Mouse (Mus musculus): ENCODE data around the gene Hist1h2bf. TPM values are rescaled to one million over a fixed set of nuclear protein-coding genes. Genes with fewer than 3 reads are reported as not detected.
"Not testable (repeated sequence)": the region's sequence is repeated elsewhere in the genome, so short reads cannot be mapped to it uniquely, and the experiment has no call there.

Gene Hist1h2bf
- polyA plus RNA-seq, 1 experiment: 2.7 TPM

DNA sequence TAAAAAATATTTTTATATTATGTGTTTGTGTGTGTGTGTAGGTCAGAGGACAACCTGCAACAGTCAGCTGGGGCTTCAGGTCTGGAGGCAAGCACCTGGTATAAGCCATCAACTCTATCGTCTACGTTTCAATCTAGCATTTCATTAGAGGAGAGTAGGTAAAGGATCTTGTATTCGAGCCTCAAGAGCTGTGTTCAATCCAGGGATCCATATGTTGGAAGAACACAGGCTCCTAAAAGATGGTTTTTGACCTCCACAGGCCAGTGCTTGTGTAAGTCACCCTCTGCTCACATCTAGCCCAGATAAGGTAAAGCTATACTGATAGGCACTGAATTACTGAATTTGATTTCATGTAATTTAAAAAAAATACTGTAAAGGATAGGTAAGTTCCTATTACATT, 17.1 kb downstream of the Hist1h2bf start:
- DNase-seq: no peak
- Histone ChIP-seq H3K4me3 (replicated peaks; ENCODE audit: extremely low read depth, low read depth, low read length) (no peak overlapping the region), H3K4me1 (ENCODE audit: control insufficient read depth, insufficient read depth, low read length) (peaks cover 5% of the 10 kb centered on the region)
- TF ChIP-seq POLR2A (IDR thresholded peaks at IDR 0.05; ENCODE audit: borderline replicate concordance, extremely low read depth, low read depth, low read length) (no peak), CTCF (IDR thresholded peaks at IDR 0.05; ENCODE audit: insufficient read depth, low read length) (no peak)
- 64% methylated on average over 3 of the region's 3 CpGs for WGBS

DNA sequence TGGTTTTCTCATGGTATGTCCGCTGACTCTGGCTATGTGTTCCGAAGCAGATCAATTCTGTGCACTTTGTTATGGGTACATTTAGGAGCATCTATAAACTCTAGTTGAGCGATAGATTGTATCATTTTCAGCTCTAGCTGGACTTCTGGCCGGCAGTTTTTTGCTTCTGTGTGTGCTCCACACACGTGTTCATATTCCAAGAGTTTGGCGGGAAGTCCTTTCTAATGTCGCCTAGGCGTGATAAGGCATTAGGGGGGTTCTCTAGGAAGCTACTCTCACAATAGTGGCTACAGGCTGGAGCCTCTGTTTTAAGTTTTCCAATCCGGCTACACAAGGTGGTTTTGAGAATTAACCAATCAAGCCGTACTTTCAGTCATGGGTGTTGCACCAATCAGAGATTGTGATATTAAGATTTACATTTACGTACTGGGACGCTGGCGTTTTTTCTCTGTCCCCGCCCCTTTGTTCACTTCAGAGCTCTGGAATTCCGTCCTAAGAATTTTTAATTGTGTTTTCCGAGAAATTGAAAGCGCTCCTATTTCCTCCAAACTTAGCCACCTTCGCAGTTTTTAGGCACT, 18.1 kb downstream of the Hist1h2bf start:
- peak; percentile 30; the same call in 1 of the 2 replicates for TF ChIP-seq POLR2A (IDR thresholded peaks at IDR 0.05; ENCODE audit: borderline replicate concordance, extremely low read depth, low read depth, low read length)
- no peak for TF ChIP-seq CTCF (IDR thresholded peaks at IDR 0.05; ENCODE audit: insufficient read depth, low read length)
- peaks cover 5% of the 10 kb centered on the region for H3K4me1 ChIP-seq (ENCODE audit: control insufficient read depth, insufficient read depth, low read length)
- peak overlapping the region; percentile 73 for H3K4me3 ChIP-seq (replicated peaks; ENCODE audit: extremely low read depth, low read depth, low read length)
- DNase-seq: peak; percentile 59
- under 1% methylated on average over 18 of the region's 18 CpGs for WGBS

DNA sequence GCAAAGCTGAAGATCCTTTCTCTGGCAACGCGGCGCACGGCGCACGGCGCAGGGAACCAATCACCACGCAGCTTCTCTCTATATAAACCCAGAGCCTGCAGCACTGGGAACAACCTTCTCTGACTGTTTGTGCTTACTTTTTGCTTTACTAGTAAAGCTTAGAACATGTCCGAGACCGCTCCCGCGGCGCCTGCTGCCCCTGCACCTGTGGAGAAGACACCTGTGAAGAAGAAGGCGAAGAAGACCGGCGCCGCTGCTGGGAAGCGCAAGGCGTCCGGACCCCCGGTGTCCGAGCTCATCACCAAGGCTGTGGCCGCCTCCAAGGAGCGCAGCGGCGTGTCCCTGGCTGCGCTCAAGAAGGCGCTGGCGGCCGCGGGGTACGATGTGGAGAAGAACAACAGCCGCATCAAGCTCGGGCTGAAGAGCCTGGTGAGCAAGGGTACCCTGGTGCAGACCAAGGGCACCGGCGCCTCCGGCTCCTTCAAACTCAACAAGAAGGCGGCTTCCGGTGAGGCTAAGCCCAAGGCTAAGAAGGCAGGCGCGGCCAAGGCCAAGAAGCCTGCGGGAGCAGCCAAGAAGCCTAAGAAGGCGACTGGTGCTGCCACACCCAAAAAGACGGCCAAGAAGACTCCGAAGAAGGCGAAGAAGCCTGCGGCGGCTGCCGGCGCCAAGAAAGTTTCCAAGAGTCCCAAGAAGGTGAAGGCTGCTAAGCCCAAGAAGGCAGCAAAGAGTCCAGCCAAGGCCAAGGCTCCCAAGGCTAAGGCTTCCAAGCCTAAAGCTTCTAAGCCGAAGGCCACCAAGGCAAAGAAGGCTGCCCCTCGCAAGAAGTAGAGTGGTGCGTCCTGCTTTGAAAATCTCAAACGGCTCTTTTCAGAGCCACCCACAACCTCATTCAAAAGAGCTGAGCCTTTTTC, 18.8 kb downstream of the Hist1h2bf start:
- WGBS: under 1% methylated on average over 54 of the region's 54 CpGs
- peak; percentile 67 for DNase-seq
- Histone ChIP-seq H3K4me3 (replicated peaks; ENCODE audit: extremely low read depth, low read depth, low read length) (peak overlapping the region; percentile 87), H3K4me1 (ENCODE audit: control insufficient read depth, insufficient read depth, low read length) (peaks cover 5% of the 10 kb centered on the region)
- peak; percentile 81 for TF ChIP-seq POLR2A (IDR thresholded peaks at IDR 0.05; ENCODE audit: borderline replicate concordance, extremely low read depth, low read depth, low read length)
- no peak for TF ChIP-seq CTCF (IDR thresholded peaks at IDR 0.05; ENCODE audit: insufficient read depth, low read length)

DNA sequence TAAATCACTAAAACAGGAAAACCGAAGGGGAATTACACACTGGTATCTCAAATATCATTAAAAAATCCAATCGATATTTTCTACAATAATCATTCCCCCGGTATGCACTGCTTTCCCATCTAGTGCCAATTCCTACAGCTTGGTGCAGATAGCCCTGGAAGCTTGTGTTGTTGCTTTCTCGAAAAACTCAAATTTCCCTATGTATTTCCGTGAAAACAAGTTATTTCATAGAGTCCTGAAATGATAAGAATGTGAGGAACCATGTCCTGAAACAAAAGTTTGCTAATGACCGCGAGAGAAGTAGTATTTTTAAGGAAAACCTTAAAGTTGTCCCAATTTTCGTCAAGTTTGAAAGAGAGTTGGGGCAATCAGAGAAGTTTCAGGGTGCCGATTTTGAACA, 19.6 kb downstream of the Hist1h2bf start:
- 19% methylated on average over 9 of the region's 9 CpGs for WGBS
- Histone ChIP-seq H3K4me3 (replicated peaks; ENCODE audit: extremely low read depth, low read depth, low read length) (peak overlapping the region; percentile 46), H3K4me1 (ENCODE audit: control insufficient read depth, insufficient read depth, low read length) (peaks cover 5% of the 10 kb centered on the region)
- DNase-seq: no peak
- TF ChIP-seq CTCF (IDR thresholded peaks at IDR 0.05; ENCODE audit: insufficient read depth, low read length): no peak

DNA sequence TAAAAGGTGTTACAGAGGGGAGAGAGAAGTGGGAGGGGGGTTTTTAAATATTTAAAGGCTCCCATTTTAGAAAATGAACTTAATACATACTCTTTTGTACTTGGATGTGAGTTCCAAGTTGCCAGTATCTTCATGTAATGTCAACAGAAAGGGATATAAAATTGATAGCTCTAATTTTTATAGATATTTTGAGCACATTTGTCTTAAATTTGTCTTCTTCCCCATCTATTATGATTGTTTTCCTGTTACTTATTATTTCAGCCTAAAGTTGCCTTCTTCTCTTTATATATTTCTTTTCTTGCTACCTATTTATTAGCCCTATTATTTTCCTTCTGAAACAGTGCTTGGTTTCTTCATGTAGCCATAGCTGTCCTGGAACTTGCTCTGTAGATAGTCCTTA, 21.0 kb downstream of the Hist1h2bf start, which contains the start of gene Hist1h1d:
Gene Hist1h1d, plus strand, starts transcription at position 301 of the 400 bp plus-strand sequence.
- TF ChIP-seq POLR2A (IDR thresholded peaks at IDR 0.05; ENCODE audit: borderline replicate concordance, extremely low read depth, low read depth, low read length): no peak
- no peak for TF ChIP-seq CTCF (IDR thresholded peaks at IDR 0.05; ENCODE audit: insufficient read depth, low read length)
- Histone ChIP-seq H3K4me3 (replicated peaks; ENCODE audit: extremely low read depth, low read depth, low read length) (peak within 1 kb of the TSS; percentile 16), H3K4me1 (ENCODE audit: control insufficient read depth, insufficient read depth, low read length) (peaks cover 5% of the 10 kb centered on the region)
- DNase-seq: no peak

DNA sequence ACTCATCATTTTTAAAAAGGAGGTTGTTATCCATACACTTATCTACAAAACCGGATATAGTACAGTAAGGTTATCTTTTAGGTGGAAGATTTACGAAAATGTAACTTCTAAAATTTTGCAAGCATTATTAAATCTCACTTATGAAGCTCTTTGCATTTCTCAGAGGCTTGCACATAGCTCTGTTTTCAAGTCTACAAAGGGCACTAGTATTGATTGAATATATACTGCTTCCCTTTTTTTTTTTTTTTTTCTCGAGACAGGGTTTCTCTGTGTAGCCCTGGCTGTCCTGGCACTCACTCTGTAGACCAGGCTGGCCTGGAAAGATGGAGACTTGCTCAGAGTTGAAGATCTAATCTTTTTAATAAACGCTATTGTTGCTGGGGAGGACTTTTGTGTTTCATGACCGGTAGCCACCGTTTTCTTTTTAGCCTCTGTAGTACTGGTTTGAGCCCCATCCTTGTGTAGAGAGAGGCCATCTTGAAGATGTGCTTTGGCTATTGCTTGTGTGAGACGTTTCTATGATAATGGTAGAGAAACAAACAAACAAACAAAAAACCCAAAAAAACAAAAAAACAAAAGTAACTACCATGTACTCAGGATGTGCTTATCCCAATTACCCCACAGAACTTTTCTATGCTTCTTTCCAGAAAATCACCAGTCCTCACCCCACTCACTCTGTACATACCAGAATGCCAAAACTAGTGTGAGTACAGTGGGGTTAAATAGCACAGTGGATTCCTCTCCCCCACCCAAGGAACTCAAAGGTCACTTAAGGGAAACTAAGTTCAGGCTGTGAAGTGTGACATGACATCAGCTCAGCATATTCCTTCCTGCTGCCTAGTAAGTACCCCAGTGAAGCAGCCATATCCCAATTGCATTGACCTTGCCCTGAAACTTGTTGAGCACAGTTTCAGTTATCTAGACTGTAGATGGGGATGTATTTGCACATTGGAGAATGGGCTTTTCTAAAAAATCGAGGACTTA, 21.8 kb downstream of the Hist1h2bf start:
- 38% methylated on average over 8 of the region's 8 CpGs for WGBS
- Histone ChIP-seq H3K4me3 (replicated peaks; ENCODE audit: extremely low read depth, low read depth, low read length) (no peak overlapping the region), H3K4me1 (ENCODE audit: control insufficient read depth, insufficient read depth, low read length) (peaks cover 5% of the 10 kb centered on the region)
- DNase-seq: no peak
- no peak for TF ChIP-seq CTCF (IDR thresholded peaks at IDR 0.05; ENCODE audit: insufficient read depth, low read length)
- no peak for TF ChIP-seq POLR2A (IDR thresholded peaks at IDR 0.05; ENCODE audit: borderline replicate concordance, extremely low read depth, low read depth, low read length)

DNA sequence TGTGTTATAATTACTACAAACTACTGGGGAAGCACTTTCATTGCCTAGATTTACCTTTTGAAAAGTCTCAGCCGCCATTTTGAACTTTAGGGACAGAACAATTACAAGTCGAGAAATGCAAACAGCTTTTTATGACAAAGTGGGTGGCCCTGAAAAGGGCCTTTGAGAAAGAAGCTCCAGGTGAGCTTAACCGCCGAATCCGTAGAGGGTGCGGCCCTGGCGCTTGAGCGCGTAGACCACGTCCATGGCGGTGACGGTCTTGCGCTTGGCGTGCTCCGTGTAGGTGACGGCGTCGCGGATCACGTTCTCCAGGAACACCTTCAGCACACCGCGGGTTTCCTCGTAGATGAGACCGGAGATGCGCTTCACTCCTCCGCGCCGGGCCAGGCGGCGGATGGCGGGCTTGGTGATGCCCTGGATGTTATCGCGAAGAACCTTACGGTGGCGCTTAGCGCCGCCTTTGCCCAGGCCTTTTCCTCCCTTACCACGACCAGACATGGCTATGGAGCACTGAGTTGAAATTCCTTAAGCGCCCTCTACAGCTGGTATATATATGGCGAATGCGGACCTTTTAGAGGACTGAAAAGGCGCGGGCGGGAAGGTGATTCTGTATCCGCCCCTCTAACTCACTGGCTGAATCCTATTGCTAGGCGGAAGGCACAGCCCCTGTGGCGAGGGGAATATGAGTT, 22.7 kb downstream of the Hist1h2bf start, which contains the start of gene Hist1h4f:
Gene Hist1h4f, minus strand, starts transcription at position 503 of the 689 bp plus-strand sequence.
- under 1% methylated on average over 47 of the region's 47 CpGs for WGBS
- peak; percentile 81; the same call in 1 of the 2 replicates for TF ChIP-seq POLR2A (IDR thresholded peaks at IDR 0.05; ENCODE audit: borderline replicate concordance, extremely low read depth, low read depth, low read length)
- TF ChIP-seq CTCF (IDR thresholded peaks at IDR 0.05; ENCODE audit: insufficient read depth, low read length): 0 out of 2 replicates have a peak, but pooled peaks have one; percentile 12
- peak within 1 kb of the TSS; percentile 61 for H3K4me3 ChIP-seq (replicated peaks; ENCODE audit: extremely low read depth, low read depth, low read length)
- not testable (repeated sequence) for H3K4me1 ChIP-seq (ENCODE audit: control insufficient read depth, insufficient read depth, low read length)
- DNase-seq: peak; percentile 74

DNA sequence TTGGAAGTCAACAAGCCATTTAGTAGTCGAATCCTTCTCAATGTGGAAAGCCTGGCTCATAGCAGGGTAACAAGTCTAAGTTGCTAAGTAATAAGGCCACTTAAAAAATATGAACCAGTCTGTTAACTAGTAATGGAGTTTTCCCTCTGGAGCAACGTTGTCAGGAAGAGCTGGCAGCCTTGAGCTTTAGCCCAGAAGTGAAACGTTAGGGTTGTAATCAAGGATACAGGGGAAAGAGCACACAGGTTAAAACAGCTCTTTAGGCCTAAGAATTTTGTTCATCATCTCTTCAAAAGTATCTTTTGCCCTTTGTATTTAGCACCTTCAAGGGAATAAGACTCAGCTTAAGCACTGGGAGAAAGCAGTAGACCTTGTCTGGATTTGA, 23.2 kb downstream of the Hist1h2bf start:
- Histone ChIP-seq H3K4me3 (replicated peaks; ENCODE audit: extremely low read depth, low read depth, low read length) (no peak overlapping the region), H3K4me1 (ENCODE audit: control insufficient read depth, insufficient read depth, low read length) (peaks cover 3% of the 10 kb centered on the region; the same call in 1 of the 2 replicates)
- 5% methylated on average over 3 of the region's 3 CpGs for WGBS
- DNase-seq: no peak
- TF ChIP-seq CTCF (IDR thresholded peaks at IDR 0.05; ENCODE audit: insufficient read depth, low read length): no peak
- TF ChIP-seq POLR2A (IDR thresholded peaks at IDR 0.05; ENCODE audit: borderline replicate concordance, extremely low read depth, low read depth, low read length): no peak
